Mouse (Mus musculus) small intestine, adult 10 weeks (tissue): ENCODE results near the gene Fam117a. TPM values are rescaled to one million over a fixed set of nuclear protein-coding genes. Genes with fewer than 3 reads are reported as not detected.

Experiments used
- polyA plus RNA-seq: library from polyadenylated mRNA; stranded (reverse); fragments of 350-450 nt; fragmentation: Illumina TruSeq; extraction: RNeasy Lipid Tissue Mini Kit (QIAGEN cat#74804); gene quantifications from one replicate; pipeline ENCODE4 v1.2.3, GENCODE M21; 2014; ENCODE audit warnings: low replicate concordance

The Fam117a gene
- polyA plus RNA-seq: 0.82 TPM

GRCm38 (mm10) chr11:95336568-95337128 lies at the start of gene Fam117a:
Fam117a (plus strand) TSS chr11:95337018.

DNA sequence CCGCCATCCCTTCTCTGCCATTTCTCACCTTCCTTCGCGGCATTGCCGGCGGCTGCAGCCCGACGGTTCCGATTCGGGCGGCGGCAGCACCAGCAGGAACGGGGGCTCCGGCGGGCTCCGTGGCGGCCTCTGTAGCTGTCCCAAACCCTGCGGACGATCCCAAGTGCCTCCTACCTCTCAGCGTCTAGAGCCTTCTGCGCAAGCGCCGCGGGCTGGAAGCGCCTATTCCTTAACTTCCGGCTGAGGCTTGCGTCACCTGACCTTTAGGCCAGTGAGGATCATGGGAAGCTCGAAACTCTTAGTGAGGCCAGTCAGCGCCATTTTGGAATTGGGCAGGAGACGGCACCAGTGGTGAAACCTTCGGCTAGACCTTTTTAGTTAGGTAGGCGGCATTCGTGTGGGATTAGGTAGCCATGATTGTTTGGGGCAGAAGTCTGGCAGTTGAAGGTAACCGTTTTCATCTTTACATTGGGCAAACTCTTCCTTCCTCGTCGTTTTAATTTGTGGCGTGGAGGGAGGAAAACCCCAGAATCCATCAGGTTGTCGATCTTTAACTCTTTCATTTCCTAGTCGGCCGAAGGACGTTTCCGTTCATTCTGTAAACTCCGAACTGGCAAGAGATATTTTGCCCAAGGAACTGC lies 26.7 kb upstream of the Fam117a start, which contains the start of gene Kat7:
Kat7 (minus strand) TSS at position 240 of the 641 bp plus-strand sequence.

DNA sequence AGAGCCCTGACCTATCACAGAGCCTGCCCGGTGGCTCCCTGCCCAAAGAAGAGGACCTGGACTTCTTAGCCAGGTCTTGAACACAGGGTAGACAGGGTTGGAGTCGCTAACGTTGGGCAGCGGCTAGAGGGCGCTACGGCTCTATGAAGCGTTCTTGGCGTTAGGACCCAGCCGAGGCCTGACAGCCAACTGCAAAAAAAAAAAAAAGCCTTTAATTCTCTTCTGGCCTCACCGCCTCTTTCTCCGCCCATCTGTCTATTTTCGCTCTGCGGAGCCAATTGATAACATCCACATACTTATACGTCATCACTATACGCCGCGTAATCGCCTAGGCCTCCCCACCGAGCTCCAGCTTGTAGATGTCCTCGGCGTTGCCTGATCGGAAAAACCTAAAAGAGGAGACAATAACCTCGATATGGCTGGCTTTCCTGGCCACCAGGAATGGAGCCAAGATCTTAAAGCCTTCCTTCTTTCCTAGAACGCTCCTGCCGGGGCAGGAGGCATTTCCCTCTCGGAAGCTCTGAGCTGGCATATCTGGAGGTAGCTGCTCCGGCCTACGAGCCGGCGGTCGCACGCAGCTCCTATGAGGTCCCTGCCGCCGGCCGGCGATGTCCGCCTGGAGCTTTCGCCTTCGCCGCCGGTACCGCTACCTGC lies 47.6 kb downstream of the Fam117a start, which contains the start of gene Slc35b1:
Slc35b1 (plus strand) TSS at position 374 of the 654 bp plus-strand sequence.

DNA sequence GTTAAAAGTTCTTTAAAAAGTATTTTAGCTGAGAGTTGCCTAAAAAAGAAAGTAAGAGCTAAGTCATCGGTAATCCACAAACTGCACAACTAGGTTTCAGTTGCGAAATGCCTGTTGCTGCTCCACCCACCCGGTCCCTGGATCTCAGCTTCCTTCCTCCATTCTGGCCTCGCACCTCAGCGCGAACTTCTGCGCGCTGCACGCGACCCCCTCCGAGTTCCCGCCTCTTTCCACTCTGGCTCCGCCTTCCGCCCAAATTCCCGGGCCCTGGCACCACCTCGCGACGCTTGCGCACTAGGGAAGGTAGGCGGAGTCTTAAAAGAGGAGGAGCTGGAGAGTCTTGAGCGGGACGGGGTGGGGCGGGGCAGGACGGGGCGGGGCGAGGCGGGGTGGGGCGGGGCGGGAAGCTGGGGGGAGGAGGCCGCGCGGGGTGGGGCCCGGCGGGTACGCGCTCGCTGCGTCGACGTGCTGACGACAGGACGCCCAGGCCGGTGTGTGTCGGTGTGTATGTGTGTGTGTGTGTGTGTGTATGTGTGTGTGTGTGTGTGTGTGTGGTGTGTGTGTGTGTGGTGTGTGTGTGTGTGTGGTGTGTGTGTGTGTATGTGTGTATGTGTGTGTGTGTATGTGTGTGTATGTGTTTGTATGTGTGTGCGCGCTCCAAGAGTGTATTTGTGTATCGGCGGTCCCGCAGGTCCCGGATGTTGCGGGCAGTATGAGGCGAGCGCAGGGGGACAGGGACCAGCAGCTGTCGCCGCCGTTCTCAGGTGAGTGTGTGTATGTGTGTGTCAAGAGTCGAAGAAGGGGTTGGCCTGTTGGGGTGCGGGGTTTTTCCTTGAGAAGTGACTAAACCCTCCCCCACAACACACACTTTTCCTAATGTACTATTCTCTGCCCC lies 77.1 kb downstream of the Fam117a start, which contains the start of gene Spop:
Spop (plus strand) TSS at position 440 of the 895 bp plus-strand sequence.

Other genes with a start within 250 kb of the Fam117a start
- not detected for gene Dlx3, start 216.9 kb upstream of the Fam117a start, polyA plus RNA-seq
- not detected for gene Dlx4, start 190.8 kb upstream of the Fam117a start, polyA plus RNA-seq
- not detected for gene Tac4, start 75.5 kb upstream of the Fam117a start, polyA plus RNA-seq
- gene Kat7, start 26.8 kb upstream of the Fam117a start, polyA plus RNA-seq: 28.7 TPM
- gene Slc35b1, start 47.7 kb downstream of the Fam117a start, polyA plus RNA-seq: 144 TPM
- 88.0 TPM for gene Spop, start 77.1 kb downstream of the Fam117a start, polyA plus RNA-seq
- not detected for gene Nxph3, start 177.6 kb downstream of the Fam117a start, polyA plus RNA-seq